Mouse (Mus musculus): ENCODE measurements around the gene Ppp1r14d. TPM values are rescaled to one million over a fixed set of nuclear protein-coding genes. Genes with fewer than 3 reads are reported as not detected.

Ppp1r14d gene
- total RNA-seq (2021): not detected

- intact Hi-C loops (cut with DNase I): no loop called here
- DNase-seq: no peak
Observed at GRCm38 (mm10) chr2:119229775-119230704, at the start of gene Ppp1r14d. TSS of gene Ppp1r14d (minus strand) at chr2:119229906.

- intact Hi-C loops (cut with DNase I): no loop called here
- no peak for DNase-seq
Observed at GRCm38 (mm10) chr2:119277810-119278209, 48.1 kb upstream of the Ppp1r14d start.

GRCm38 (mm10) chr2:119276926-119277325 is 47.2 kb upstream of the Ppp1r14d start:
- intact Hi-C loops (cut with DNase I): no loop called here
- DNase-seq: no peak

- intact Hi-C loops (cut with DNase I): no loop called here
- no peak for DNase-seq
Observed at GRCm38 (mm10) chr2:119274126-119274525, 44.4 kb upstream of the Ppp1r14d start.

- intact Hi-C loops (cut with DNase I): no loop called here
- peak in 1 of 2 experiments; percentile 29 for DNase-seq
Observed at GRCm38 (mm10) chr2:119270643-119271331, 41.1 kb upstream of the Ppp1r14d start, which contains the start of gene Rhov. TSS of gene Rhov (minus strand) at chr2:119271272.

- intact Hi-C loops (cut with DNase I): no loop called here
- DNase-seq: no peak
Observed at GRCm38 (mm10) chr2:119270286-119270642, 40.6 kb upstream of the Ppp1r14d start.

GRCm38 (mm10) chr2:119263813-119264212 is 34.1 kb upstream of the Ppp1r14d start:
- DNase-seq: no peak
- intact Hi-C loops (cut with DNase I): no loop called here

GRCm38 (mm10) chr2:119262978-119263377 is 33.3 kb upstream of the Ppp1r14d start:
- intact Hi-C loops (cut with DNase I): no loop called here

GRCm38 (mm10) chr2:119261326-119261725 is 31.6 kb upstream of the Ppp1r14d start:
- DNase-seq: no peak
- intact Hi-C loops (cut with DNase I): no loop called here

More at GRCm38 (mm10) chr2:119262978-119263377, 33.3 kb upstream of the Ppp1r14d start:
- peak; percentile 34 to 48 for DNase-seq

GRCm38 (mm10) chr2:119260518-119260917 is 30.8 kb upstream of the Ppp1r14d start:
- DNase-seq: no peak
- intact Hi-C loops (cut with DNase I): no loop called here

- no peak for DNase-seq
- intact Hi-C loops (cut with DNase I): no loop called here
Observed at GRCm38 (mm10) chr2:119254976-119255375, 25.3 kb upstream of the Ppp1r14d start.

- DNase-seq: peak; percentile 81 to 90
- intact Hi-C loops (cut with DNase I): loop anchor here (1.0 kb wide), 2 partner anchors 37 to 186 kb away; partner anchors contain the start of gene Vps18
Observed at GRCm38 (mm10) chr2:119250826-119251478, 21.2 kb upstream of the Ppp1r14d start.

- intact Hi-C loops (cut with DNase I): no loop called here
Observed at GRCm38 (mm10) chr2:119250377-119250776, 20.7 kb upstream of the Ppp1r14d start.

GRCm38 (mm10) chr2:119249592-119250061 is 19.9 kb upstream of the Ppp1r14d start:
- DNase-seq: no peak
- intact Hi-C loops (cut with DNase I): no loop called here

More at GRCm38 (mm10) chr2:119250377-119250776, 20.7 kb upstream of the Ppp1r14d start:
- no peak for DNase-seq

GRCm38 (mm10) chr2:119247904-119248303 is 18.2 kb upstream of the Ppp1r14d start:
- intact Hi-C loops (cut with DNase I): no loop called here
- DNase-seq: no peak

- DNase-seq: no peak
Observed at GRCm38 (mm10) chr2:119245246-119245645, 15.5 kb upstream of the Ppp1r14d start.

GRCm38 (mm10) chr2:119242548-119242947 is 12.8 kb upstream of the Ppp1r14d start:
- no peak for DNase-seq
- intact Hi-C loops (cut with DNase I): no loop called here

More at GRCm38 (mm10) chr2:119245246-119245645, 15.5 kb upstream of the Ppp1r14d start:
- intact Hi-C loops (cut with DNase I): no loop called here

- intact Hi-C loops (cut with DNase I): no loop called here
- no peak for DNase-seq
Observed at GRCm38 (mm10) chr2:119240819-119241186, 11.1 kb upstream of the Ppp1r14d start.

GRCm38 (mm10) chr2:119240075-119240818 is 10.5 kb upstream of the Ppp1r14d start:
- DNase-seq: no peak
- intact Hi-C loops (cut with DNase I): no loop called here

- intact Hi-C loops (cut with DNase I): no loop called here
- no peak for DNase-seq
Observed at GRCm38 (mm10) chr2:119238671-119239070, 9.0 kb upstream of the Ppp1r14d start.
